Mouse (Mus musculus): ENCODE data around the gene Slit3. TPM values are rescaled to one million over a fixed set of nuclear protein-coding genes. Genes with fewer than 3 reads are reported as not detected.

Gene Slit3
- polyA plus RNA-seq, 1 experiment from 2014 or later = 9.0 TPM

DNA sequence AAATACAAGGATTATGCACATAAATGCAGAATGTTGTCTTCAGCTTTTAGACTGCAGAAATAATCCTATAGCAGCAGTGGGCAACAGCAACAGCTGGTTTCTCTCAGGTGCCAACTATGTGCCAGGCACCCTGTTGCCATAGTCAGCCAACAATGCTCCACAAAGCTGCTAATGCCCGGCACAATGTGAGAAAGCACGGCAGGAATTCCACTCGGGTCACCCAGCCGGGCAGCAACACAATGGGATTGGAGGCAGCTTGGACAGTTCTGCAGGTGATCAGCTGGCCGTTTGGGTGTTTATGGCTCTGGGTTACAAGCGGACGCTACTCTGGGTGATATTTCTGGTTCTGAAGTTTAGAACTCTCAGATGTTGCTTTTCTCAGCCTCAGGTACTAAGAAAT lies 248.9 kb downstream of the Slit3 start:
- 33% methylated on average over 7 of the region's 7 CpGs for WGBS
- no peak overlapping the region for H3K4me3 ChIP-seq (ENCODE audit: low read length)
- no peaks in the 10 kb centered on the region; the same call in 1 of the 2 replicates for H3K9me3 ChIP-seq (ENCODE audit: control insufficient read depth, low read length)
- no peaks in the 10 kb centered on the region for H3K4me1 ChIP-seq (ENCODE audit: control insufficient read depth, insufficient read depth, low read depth, low read length)
- no peaks in the 10 kb centered on the region for H3K36me3 ChIP-seq (ENCODE audit: control insufficient read depth, insufficient read depth, low read length)
- H3K27ac ChIP-seq (ENCODE audit: low read depth, low read length) = no peak overlapping the region
- no peak overlapping the region for H3K4me2 ChIP-seq (ENCODE audit: low read length)
- H3K9ac ChIP-seq (ENCODE audit: low read depth, low read length) = no peak overlapping the region
- no peak for ATAC-seq
- H3K27me3 ChIP-seq (replicated peaks; ENCODE audit: control insufficient read depth, insufficient read depth, low read length) = no peaks in the 10 kb centered on the region; the same call in 1 of the 2 replicates

DNA sequence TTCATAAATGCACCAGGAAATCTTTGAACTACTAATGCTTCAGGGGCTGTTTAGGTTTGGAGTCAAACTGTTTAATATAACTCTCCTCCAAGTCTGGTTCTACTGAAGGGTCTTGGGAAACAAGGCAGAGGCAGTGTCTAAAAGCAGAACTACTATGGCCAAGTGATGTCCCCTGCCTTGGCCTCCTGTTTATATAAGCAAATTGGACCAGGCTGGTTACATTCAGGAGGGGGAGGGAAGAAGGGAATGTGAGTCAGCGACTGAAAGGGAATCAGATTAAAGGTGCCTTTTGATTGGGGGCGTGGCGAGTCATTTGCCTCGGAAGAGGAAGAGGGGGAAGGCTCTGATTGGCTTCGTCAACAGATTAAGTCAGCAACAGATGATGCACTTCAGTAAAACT lies 249.7 kb downstream of the Slit3 start:
- Histone ChIP-seq H3K27ac (ENCODE audit: low read depth, low read length) (no peak overlapping the region), H3K4me2 (ENCODE audit: low read length) (no peak overlapping the region), H3K36me3 (ENCODE audit: control insufficient read depth, insufficient read depth, low read length) (no peaks in the 10 kb centered on the region), H3K9me3 (ENCODE audit: control insufficient read depth, low read length) (no peaks in the 10 kb centered on the region; the same call in 1 of the 2 replicates), H3K4me1 (ENCODE audit: control insufficient read depth, insufficient read depth, low read depth, low read length) (no peaks in the 10 kb centered on the region), H3K4me3 (ENCODE audit: low read length) (no peak overlapping the region), H3K9ac (ENCODE audit: low read depth, low read length) (no peak overlapping the region), H3K27me3 (replicated peaks; ENCODE audit: control insufficient read depth, insufficient read depth, low read length) (no peaks in the 10 kb centered on the region; the same call in 1 of the 2 replicates)
- 28% methylated on average over 5 of the region's 5 CpGs for WGBS
- no peak for ATAC-seq

DNA sequence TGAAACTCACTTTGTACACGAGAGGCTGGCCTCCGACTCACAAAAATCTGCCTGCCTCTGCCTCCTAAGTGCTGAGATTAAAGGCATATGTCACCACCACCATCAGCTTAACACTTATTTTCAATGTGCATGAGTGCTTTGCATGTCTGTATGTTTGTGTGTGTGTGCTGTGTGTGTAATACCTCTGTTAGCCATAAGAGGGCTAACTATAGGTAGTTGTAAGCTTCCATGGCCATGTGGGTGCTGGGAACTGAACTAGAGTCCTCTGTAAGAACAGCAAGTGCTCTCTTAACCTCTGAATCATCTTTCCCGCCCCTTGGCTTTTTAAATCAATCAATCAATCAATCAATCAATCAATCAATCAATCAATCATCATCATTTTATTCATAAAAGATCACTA lies 251.4 kb downstream of the Slit3 start:
- Histone ChIP-seq H3K9me3 (ENCODE audit: control insufficient read depth, low read length) (no peaks in the 10 kb centered on the region; the same call in 1 of the 2 replicates), H3K36me3 (ENCODE audit: control insufficient read depth, insufficient read depth, low read length) (no peaks in the 10 kb centered on the region), H3K9ac (ENCODE audit: low read depth, low read length) (no peak overlapping the region), H3K27me3 (replicated peaks; ENCODE audit: control insufficient read depth, insufficient read depth, low read length) (no peaks in the 10 kb centered on the region; the same call in none of the 2 replicates), H3K4me2 (ENCODE audit: low read length) (no peak overlapping the region), H3K4me1 (ENCODE audit: control insufficient read depth, insufficient read depth, low read depth, low read length) (no peaks in the 10 kb centered on the region), H3K4me3 (ENCODE audit: low read length) (no peak overlapping the region), H3K27ac (ENCODE audit: low read depth, low read length) (no peak overlapping the region)
- WGBS = 96% methylated on average over 3 of the region's 3 CpGs
- ATAC-seq = no peak

DNA sequence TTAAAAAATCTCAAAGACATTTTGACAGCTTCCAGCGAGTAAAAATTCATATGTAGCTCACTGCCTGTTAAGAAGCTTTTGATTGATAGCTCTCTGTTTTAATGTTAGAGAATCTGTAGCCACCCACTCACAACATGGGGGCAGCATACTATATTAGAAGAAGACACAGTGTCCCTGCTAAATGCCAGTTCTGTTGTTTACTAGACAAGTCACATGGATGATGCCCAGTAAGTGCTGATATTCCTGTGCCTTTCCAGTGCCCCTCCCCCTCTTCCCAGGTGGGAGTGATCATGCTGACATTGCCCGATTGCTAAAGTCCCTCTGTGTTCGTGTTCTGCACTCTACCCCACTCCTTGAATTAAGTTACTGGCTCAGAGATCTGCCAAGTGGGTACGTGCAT lies 254.0 kb downstream of the Slit3 start:
- no peak for ATAC-seq
- WGBS = 80% methylated on average over 4 of the region's 4 CpGs
- Histone ChIP-seq H3K36me3 (ENCODE audit: control insufficient read depth, insufficient read depth, low read length) (no peaks in the 10 kb centered on the region), H3K9me3 (ENCODE audit: control insufficient read depth, low read length) (no peaks in the 10 kb centered on the region; the same call in 1 of the 2 replicates), H3K27ac (ENCODE audit: low read depth, low read length) (no peak overlapping the region), H3K4me3 (ENCODE audit: low read length) (no peak overlapping the region), H3K4me2 (ENCODE audit: low read length) (no peak overlapping the region), H3K9ac (ENCODE audit: low read depth, low read length) (no peak overlapping the region), H3K27me3 (replicated peaks; ENCODE audit: control insufficient read depth, insufficient read depth, low read length) (no peaks in the 10 kb centered on the region; the same call in 1 of the 2 replicates), H3K4me1 (ENCODE audit: control insufficient read depth, insufficient read depth, low read depth, low read length) (no peaks in the 10 kb centered on the region)

DNA sequence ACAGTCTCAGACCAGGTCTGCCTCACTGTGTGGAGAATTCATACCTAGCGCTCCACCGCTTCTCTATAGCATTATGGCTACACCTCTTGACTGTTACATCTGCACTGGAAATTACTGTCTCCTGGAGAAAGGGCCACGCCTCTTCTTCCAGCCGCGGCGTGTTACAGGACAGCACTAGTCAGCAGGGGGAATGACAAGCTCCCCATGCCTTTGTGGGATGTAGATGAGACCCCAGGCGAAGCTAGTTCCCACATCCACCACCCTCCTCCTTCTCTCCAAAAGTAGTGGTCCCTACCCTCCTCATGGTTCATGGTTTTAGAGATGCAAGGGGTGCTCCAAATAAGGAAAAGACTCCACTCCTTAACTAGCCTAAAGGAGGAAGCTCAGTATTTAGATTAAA lies 257.8 kb downstream of the Slit3 start:
- H3K36me3 ChIP-seq (ENCODE audit: control insufficient read depth, insufficient read depth, low read length) = no peaks in the 10 kb centered on the region
- H3K9me3 ChIP-seq (ENCODE audit: control insufficient read depth, low read length) = no peaks in the 10 kb centered on the region
- no peak for ATAC-seq
- no peaks in the 10 kb centered on the region for H3K4me1 ChIP-seq (ENCODE audit: control insufficient read depth, insufficient read depth, low read depth, low read length)
- H3K4me2 ChIP-seq (ENCODE audit: low read length) = no peak overlapping the region
- H3K4me3 ChIP-seq (ENCODE audit: low read length) = no peak overlapping the region
- H3K9ac ChIP-seq (ENCODE audit: low read depth, low read length) = no peak overlapping the region
- H3K27me3 ChIP-seq (replicated peaks; ENCODE audit: control insufficient read depth, insufficient read depth, low read length) = no peaks in the 10 kb centered on the region; the same call in 1 of the 2 replicates
- no peak overlapping the region for H3K27ac ChIP-seq (ENCODE audit: low read depth, low read length)
- WGBS = 86% methylated on average over 7 of the region's 7 CpGs

DNA sequence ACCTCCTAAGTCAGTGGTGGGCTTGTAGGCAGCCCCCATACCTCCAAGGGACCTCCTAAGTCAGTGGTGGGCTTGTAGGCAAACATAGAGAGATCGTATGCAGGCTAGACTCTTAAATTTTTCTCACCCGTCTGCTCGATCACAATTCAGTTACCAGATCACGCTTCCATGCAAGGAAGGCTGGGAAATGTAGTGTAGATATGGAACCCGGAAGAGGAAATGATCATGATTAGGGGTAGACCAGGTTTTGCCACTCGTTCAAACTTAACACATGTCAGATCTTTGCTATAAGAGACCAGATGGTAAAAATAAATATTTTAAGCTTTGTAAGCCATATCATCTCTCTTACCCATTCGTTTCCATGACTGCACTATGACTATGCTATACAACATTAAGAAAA lies 258.4 kb downstream of the Slit3 start:
- Histone ChIP-seq H3K4me1 (ENCODE audit: control insufficient read depth, insufficient read depth, low read depth, low read length) (no peaks in the 10 kb centered on the region), H3K4me2 (ENCODE audit: low read length) (no peak overlapping the region), H3K27me3 (replicated peaks; ENCODE audit: control insufficient read depth, insufficient read depth, low read length) (no peaks in the 10 kb centered on the region; the same call in 1 of the 2 replicates), H3K9me3 (ENCODE audit: control insufficient read depth, low read length) (no peaks in the 10 kb centered on the region), H3K4me3 (ENCODE audit: low read length) (no peak overlapping the region), H3K36me3 (ENCODE audit: control insufficient read depth, insufficient read depth, low read length) (no peaks in the 10 kb centered on the region), H3K9ac (ENCODE audit: low read depth, low read length) (no peak overlapping the region), H3K27ac (ENCODE audit: low read depth, low read length) (no peak overlapping the region)
- WGBS = 85% methylated on average over 7 of the region's 7 CpGs
- ATAC-seq = no peak

DNA sequence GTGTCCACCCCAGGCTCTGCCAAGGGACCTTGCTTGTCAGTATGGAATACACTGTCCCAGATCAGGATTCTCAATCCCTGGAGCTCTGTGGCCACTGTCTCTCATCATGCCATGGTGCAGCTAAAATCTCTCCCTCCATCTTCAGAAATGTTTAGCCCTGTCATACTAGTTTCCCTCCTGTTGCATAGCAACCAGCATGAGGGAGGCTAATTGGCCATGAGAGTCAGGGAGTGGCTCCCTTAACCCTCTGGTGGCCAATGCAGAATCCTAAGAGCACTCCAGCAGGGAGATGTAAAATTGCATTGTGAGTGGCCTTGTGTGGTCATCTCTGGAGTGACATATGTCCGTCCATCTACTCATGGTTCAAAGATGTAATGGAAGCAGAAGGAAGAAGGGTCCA lies 259.7 kb downstream of the Slit3 start:
- no peak for ATAC-seq
- no peaks in the 10 kb centered on the region for H3K9me3 ChIP-seq (ENCODE audit: control insufficient read depth, low read length)
- no peak overlapping the region for H3K4me2 ChIP-seq (ENCODE audit: low read length)
- no peak overlapping the region for H3K9ac ChIP-seq (ENCODE audit: low read depth, low read length)
- H3K4me3 ChIP-seq (ENCODE audit: low read length) = no peak overlapping the region
- H3K36me3 ChIP-seq (ENCODE audit: control insufficient read depth, insufficient read depth, low read length) = no peaks in the 10 kb centered on the region
- H3K27me3 ChIP-seq (replicated peaks; ENCODE audit: control insufficient read depth, insufficient read depth, low read length) = peaks cover under 1% of the 10 kb centered on the region; the same call in 1 of the 2 replicates
- H3K27ac ChIP-seq (ENCODE audit: low read depth, low read length) = no peak overlapping the region
- WGBS = 91% methylated on average over 1 of the region's 1 CpGs
- no peaks in the 10 kb centered on the region for H3K4me1 ChIP-seq (ENCODE audit: control insufficient read depth, insufficient read depth, low read depth, low read length)

DNA sequence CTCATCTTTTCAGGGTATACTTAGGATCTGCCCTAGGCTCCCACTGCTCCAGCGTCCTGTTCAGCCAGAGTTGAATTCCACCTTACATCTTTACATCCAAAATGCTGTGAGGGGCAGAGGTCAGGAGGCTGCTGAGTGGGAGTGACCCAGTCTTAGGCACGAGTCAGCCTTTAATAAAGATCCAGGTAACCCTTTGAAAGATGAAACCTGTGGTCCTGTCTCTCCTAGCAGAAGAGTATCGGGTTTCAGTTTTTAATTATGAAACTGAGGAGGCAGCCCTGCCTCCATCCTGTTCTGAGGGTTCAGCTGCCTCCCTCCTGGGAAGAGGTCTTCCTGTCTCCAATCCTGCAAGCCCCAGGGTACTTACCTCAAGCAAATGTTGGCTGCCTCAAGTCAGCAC lies 264.4 kb downstream of the Slit3 start:
- H3K9ac ChIP-seq (ENCODE audit: low read depth, low read length) = no peak overlapping the region
- H3K4me1 ChIP-seq (ENCODE audit: control insufficient read depth, insufficient read depth, low read depth, low read length) = no peaks in the 10 kb centered on the region
- H3K27me3 ChIP-seq (replicated peaks; ENCODE audit: control insufficient read depth, insufficient read depth, low read length) = peaks cover 2% of the 10 kb centered on the region; the same call in 1 of the 2 replicates
- WGBS = 48% methylated on average over 3 of the region's 3 CpGs
- no peaks in the 10 kb centered on the region for H3K36me3 ChIP-seq (ENCODE audit: control insufficient read depth, insufficient read depth, low read length)
- no peak overlapping the region for H3K4me2 ChIP-seq (ENCODE audit: low read length)
- ATAC-seq = no peak
- no peak overlapping the region for H3K27ac ChIP-seq (ENCODE audit: low read depth, low read length)
- no peaks in the 10 kb centered on the region for H3K9me3 ChIP-seq (ENCODE audit: control insufficient read depth, low read length)
- no peak overlapping the region for H3K4me3 ChIP-seq (ENCODE audit: low read length)

DNA sequence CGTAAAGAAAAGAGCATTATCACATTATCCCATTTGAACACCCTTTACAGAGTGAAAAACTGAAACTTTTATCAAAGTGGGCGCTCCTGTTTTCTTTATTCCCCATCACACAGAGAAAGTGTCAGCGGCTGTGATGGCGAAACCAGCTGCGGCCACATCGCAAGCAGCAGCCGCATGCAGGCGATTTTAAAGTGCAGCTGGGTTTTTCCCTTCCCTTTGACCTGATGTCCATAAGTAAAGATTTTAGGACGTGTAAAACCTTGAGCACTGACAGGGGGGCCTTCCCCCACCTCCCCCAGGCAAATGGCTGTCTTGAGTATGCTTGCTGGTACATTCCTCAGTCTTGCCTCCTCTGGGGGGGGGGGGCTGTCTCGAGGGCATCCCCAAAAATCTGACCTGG lies 266.8 kb downstream of the Slit3 start:
- no peaks in the 10 kb centered on the region for H3K9me3 ChIP-seq (ENCODE audit: control insufficient read depth, low read length)
- H3K4me1 ChIP-seq (ENCODE audit: control insufficient read depth, insufficient read depth, low read depth, low read length) = no peaks in the 10 kb centered on the region
- no peak for ATAC-seq
- no peak overlapping the region for H3K27ac ChIP-seq (ENCODE audit: low read depth, low read length)
- no peaks in the 10 kb centered on the region for H3K36me3 ChIP-seq (ENCODE audit: control insufficient read depth, insufficient read depth, low read length)
- no peak overlapping the region for H3K4me3 ChIP-seq (ENCODE audit: low read length)
- no peak overlapping the region for H3K4me2 ChIP-seq (ENCODE audit: low read length)
- peaks cover 2% of the 10 kb centered on the region; the same call in 1 of the 2 replicates for H3K27me3 ChIP-seq (replicated peaks; ENCODE audit: control insufficient read depth, insufficient read depth, low read length)
- H3K9ac ChIP-seq (ENCODE audit: low read depth, low read length) = no peak overlapping the region
- 81% methylated on average over 10 of the region's 10 CpGs for WGBS

DNA sequence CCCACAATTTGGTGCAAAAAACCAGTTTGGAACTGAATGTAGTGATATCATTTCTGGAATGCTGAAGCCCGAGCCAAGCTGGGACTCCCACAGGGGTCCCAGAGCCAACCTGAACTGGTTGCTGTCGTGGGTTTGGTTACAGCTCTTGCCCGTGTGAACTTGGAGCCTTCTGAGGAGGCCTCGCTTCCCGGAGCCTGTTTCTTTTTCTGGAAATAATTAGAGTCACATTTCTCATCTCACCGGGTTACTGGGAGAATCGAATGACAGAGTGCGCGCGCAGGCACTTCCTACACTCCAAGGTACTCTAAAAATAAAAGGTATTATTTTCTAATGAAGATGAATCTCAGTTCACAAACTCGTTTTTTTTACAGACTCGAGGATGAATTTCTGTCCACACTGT lies 267.4 kb downstream of the Slit3 start:
- WGBS = 68% methylated on average over 12 of the region's 12 CpGs
- ATAC-seq = no peak
- Histone ChIP-seq H3K9ac (ENCODE audit: low read depth, low read length) (no peak overlapping the region), H3K4me3 (ENCODE audit: low read length) (no peak overlapping the region), H3K36me3 (ENCODE audit: control insufficient read depth, insufficient read depth, low read length) (no peaks in the 10 kb centered on the region), H3K4me1 (ENCODE audit: control insufficient read depth, insufficient read depth, low read depth, low read length) (no peaks in the 10 kb centered on the region), H3K9me3 (ENCODE audit: control insufficient read depth, low read length) (no peaks in the 10 kb centered on the region), H3K4me2 (ENCODE audit: low read length) (no peak overlapping the region), H3K27ac (ENCODE audit: low read depth, low read length) (no peak overlapping the region), H3K27me3 (replicated peaks; ENCODE audit: control insufficient read depth, insufficient read depth, low read length) (peaks cover 2% of the 10 kb centered on the region; the same call in 1 of the 2 replicates)

Measured in hindbrain, embryonic 16.5 days (tissue).